Mouse (Mus musculus): ENCODE data around the gene Dgke. TPM values are rescaled to one million over a fixed set of nuclear protein-coding genes. Genes with fewer than 3 reads are reported as not detected.

Dgke gene
- total and polyA plus RNA-seq, 3 experiments, result 4.8 to 17.0 (median 13.4) TPM

DNA sequence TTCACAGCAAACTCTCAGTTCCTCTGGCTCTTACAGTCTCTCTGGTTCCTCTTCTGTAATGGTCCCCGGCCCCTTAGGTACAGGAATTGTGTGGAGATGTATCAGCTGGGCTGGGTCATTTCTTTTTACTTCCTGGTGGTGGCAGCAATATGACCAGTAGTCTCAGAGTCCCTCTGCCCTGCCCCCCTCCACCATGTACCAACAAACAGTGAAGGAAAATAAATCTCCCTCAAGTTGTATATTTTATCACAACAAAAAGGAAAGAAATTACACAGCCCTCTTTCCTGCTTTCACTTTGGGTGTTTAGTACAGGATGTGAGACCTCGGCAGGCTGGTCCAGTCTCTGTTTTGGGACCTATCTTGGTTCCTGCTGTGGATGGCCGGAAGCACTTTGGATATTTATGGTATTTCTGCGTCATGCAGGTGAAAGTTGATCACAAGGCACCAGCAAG lies 9.7 kb upstream of the Dgke start (continued):
- TF ChIP-seq IRF4 (IDR thresholded peaks at IDR 0.05; ENCODE audit: low read depth, low read length) (peak; percentile 69), ZMIZ1 (IDR thresholded peaks at IDR 0.05; ENCODE audit: low read depth, low read length) (no peak), JUN (IDR thresholded peaks at IDR 0.05; ENCODE audit: insufficient read depth, low read depth, low read length) (0 out of 2 replicates have a peak, but pooled peaks have one; percentile 39), TCF12 (IDR thresholded peaks at IDR 0.05; ENCODE audit: low read depth, low read length) (peak; percentile 19; the same call in 1 of the 2 replicates), MAFK (IDR thresholded peaks at IDR 0.05; ENCODE audit: insufficient replicate concordance, low read length) (no peak)

DNA sequence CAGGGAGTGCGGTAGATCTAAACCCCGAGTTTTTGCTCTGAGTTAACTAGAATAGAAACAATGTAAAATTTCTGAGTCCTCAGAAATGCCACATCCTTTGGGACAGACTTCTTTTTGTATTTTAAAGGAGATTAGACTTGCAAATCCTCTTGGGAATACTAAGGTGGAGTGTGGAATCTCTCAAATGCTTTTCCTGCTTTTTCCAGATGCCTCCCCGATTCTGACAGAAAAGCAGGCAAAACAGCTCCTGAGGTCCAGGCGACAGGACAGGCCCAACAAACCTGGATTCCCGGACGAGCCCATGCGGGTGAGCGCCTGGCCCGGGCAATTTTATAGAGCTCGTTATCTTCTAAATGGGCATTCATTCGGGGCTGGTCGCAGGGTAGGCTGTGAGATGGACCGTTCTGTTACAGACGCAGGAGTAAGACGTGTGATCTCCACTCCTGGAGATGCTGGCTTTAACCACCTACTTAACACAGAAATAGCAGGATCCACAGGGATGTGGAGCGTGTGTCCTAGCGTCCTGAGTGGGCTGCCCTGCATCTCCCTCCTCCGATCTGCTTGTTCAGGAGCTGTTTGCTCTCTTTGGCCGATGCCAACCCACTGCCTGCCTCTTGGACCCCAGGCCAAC lies 8.2 kb upstream of the Dgke start:
- TF ChIP-seq ZNF384 (IDR thresholded peaks at IDR 0.05; ENCODE audit: low read depth, low read length) (no peak), HCFC1 (IDR thresholded peaks at IDR 0.05; ENCODE audit: low read depth, low read length) (no peak), BHLHE40 (IDR thresholded peaks at IDR 0.05; ENCODE audit: low read depth, low read length) (no peak), MAFK (IDR thresholded peaks at IDR 0.05; ENCODE audit: insufficient replicate concordance, low read length) (no peak), MXI1 (IDR thresholded peaks at IDR 0.05; ENCODE audit: low read depth, low read length) (0 out of 2 replicates have a peak, but pooled peaks have one; percentile 2), MAX (IDR thresholded peaks at IDR 0.05; ENCODE audit: low read length) (no peak)
- Histone ChIP-seq H3K9me3 (replicated peaks; ENCODE audit: low read length) (no peaks in the 10 kb centered on the region), H3K27ac (ENCODE audit: insufficient read depth, low read depth) (no peak overlapping the region), H3K27me3 (replicated peaks) (no peaks in the 10 kb centered on the region), H3K4me1 (ENCODE audit: control insufficient read depth in 1 of 2, insufficient read depth in 2 of 2) (peaks cover 22 to 56% of the 10 kb centered on the region in 2 experiments), H3K4me3 (replicated peaks in 1 of 3; ENCODE audit: low read depth in 2 of 3, low read length in 2 of 3, poor library complexity in 1 of 3) (no peak overlapping the region), H3K79me2 (replicated peaks; ENCODE audit: control insufficient read depth, extremely low read depth, insufficient read depth, poor library complexity, severe bottlenecking) (no peaks in the 10 kb centered on the region), H3K36me3 (replicated peaks in 1 of 2; ENCODE audit: control insufficient read depth in 1 of 2, insufficient read depth in 1 of 2, low read length in 1 of 2) (no peaks in the 10 kb centered on the region), H3K9ac (ENCODE audit: insufficient read depth, low read depth) (no peak overlapping the region), H3K4me2 (ENCODE audit: insufficient read depth, low read depth, poor library complexity, severe bottlenecking) (no peak overlapping the region)
- in situ Hi-C loops (cut with MboI; ENCODE audit: low pct_ligation_motif_present, low pct_unique_long_range_greater_than_20kb, low sequenced_read_pairs) (no loop called here), dilution Hi-C loops (cut with MboI; ENCODE audit: extremely low pct_ligation_motif_present, extremely low pct_unique_long_range_greater_than_20kb, low sequenced_read_pairs) (no loop called here)
- no peak for DNase-seq (ENCODE audit: extremely low read depth)

DNA sequence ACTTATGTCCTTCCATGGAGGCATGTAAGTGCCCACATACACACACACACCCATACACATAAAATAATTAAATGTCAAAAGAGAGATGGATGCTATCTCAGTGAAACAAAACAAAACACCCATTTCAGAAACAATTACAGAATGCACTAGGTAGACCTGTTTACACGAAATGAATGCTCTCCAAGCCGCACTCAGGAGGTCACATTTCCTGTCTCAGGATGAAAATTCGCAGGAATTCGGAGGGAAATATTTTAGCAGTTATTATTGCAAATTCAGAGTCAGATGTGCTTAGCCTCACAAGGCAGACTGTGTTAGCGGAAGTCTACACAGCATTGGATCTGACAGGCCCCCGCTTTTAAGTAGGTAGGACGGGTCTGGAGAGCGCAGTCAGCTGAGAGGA lies 6.9 kb upstream of the Dgke start, which contains the start of gene Gm525:
Gene Gm525 (plus strand): TSS at position 301 of the 400 bp plus-strand sequence.
- no peak for DNase-seq (ENCODE audit: extremely low read depth)
- Histone ChIP-seq H3K4me1 (ENCODE audit: control insufficient read depth in 1 of 2, insufficient read depth in 2 of 2) (peaks cover 11 to 54% of the 10 kb centered on the region in 2 experiments), H3K9me3 (replicated peaks; ENCODE audit: low read length) (no peaks in the 10 kb centered on the region), H3K79me2 (replicated peaks; ENCODE audit: control insufficient read depth, extremely low read depth, insufficient read depth, poor library complexity, severe bottlenecking) (no peaks in the 10 kb centered on the region), H3K27me3 (replicated peaks) (no peaks in the 10 kb centered on the region), H3K27ac (ENCODE audit: insufficient read depth, low read depth) (no peak within 1 kb of the TSS), H3K9ac (ENCODE audit: insufficient read depth, low read depth) (no peak within 1 kb of the TSS), H3K4me3 (replicated peaks in 1 of 3; ENCODE audit: low read depth in 2 of 3, low read length in 2 of 3, poor library complexity in 1 of 3) (no peak within 1 kb of the TSS), H3K36me3 (replicated peaks in 1 of 2; ENCODE audit: control insufficient read depth in 1 of 2, insufficient read depth in 1 of 2, low read length in 1 of 2) (no peaks in the 10 kb centered on the region), H3K4me2 (ENCODE audit: insufficient read depth, low read depth, poor library complexity, severe bottlenecking) (no peak within 1 kb of the TSS)
- dilution Hi-C loops (cut with MboI; ENCODE audit: extremely low pct_ligation_motif_present, extremely low pct_unique_long_range_greater_than_20kb, low sequenced_read_pairs) (no loop called here), in situ Hi-C loops (cut with MboI; ENCODE audit: low pct_ligation_motif_present, low pct_unique_long_range_greater_than_20kb, low sequenced_read_pairs) (no loop called here)
- TF ChIP-seq UBTF (IDR thresholded peaks at IDR 0.05; ENCODE audit: low read depth, low read length) (no peak), ZKSCAN1 (IDR thresholded peaks at IDR 0.05; ENCODE audit: borderline replicate concordance, low read depth, low read length) (no peak), CHD2 (IDR thresholded peaks at IDR 0.05; ENCODE audit: low read length) (no peak), EP300 (IDR thresholded peaks at IDR 0.05; ENCODE audit: low read length) (no peak), RAD21 (IDR thresholded peaks at IDR 0.05; ENCODE audit: low read depth, low read length) (no peak), NRF1 (IDR thresholded peaks at IDR 0.05; ENCODE audit: low read depth, low read length) (no peak), PAX5 (IDR thresholded peaks at IDR 0.05; ENCODE audit: low read length) (no peak), CTCF (conservative IDR thresholded peaks at IDR 0.05 in 1 of 2, IDR thresholded peaks at IDR 0.05 in 1 of 2; ENCODE audit: low read depth in 2 of 2, low read length in 2 of 2) (no peak), E2F4 (IDR thresholded peaks at IDR 0.05; ENCODE audit: insufficient replicate concordance, low read depth, low read length) (no peak), KAT2A (IDR thresholded peaks at IDR 0.05; ENCODE audit: insufficient replicate concordance, low read length) (no peak), MAX (IDR thresholded peaks at IDR 0.05; ENCODE audit: low read length) (no peak), ETS1 (conservative IDR thresholded peaks at IDR 0.05; ENCODE audit: low read depth, low read length) (no peak), HCFC1 (IDR thresholded peaks at IDR 0.05; ENCODE audit: low read depth, low read length) (no peak), ZNF384 (IDR thresholded peaks at IDR 0.05; ENCODE audit: low read depth, low read length) (no peak), ELF1 (IDR thresholded peaks at IDR 0.05; ENCODE audit: low read depth, low read length) (no peak)
